In the genomic region with DNA sequence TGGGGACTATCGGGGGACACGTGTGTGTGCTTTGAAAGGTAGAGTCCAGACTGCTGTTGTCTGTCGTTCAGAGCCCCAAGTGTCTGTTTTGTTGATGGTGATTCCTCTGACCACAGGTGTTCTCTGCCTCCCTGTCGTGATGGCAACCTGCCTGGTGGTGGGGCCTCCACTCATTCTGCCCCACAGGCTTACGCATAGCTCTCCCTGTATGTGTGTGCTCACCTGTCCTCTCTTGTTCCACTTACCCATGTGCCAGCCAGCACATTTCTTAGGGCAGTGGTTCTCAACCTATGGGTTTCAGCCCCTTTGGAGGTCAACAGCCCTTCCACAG, we compare ENCODE assay signal across 21 mouse cellular contexts. TPM values are rescaled to one million over a fixed set of nuclear protein-coding genes. Genes with fewer than 3 reads are reported as not detected.
"Had no signal": no experiment of that assay in that cellular context is flagged by ENCODE, and none has a peak within 500 bp of the region (broad histone marks: within the 10 kb centered on the region; RNA-seq: fewer than 3 reads in every experiment).

No protein-coding gene starts in this region.

- DNase-seq: kidney, adult 11 months; kidney, adult 8-10 months; kidney, postnatal 10 days; kidney, postnatal 36 days; layer of hippocampus, adult 9-11 months; liver, embryonic 13.5 days; lung, embryonic 14.5 days; lung, postnatal 14 days; right cerebral cortex, adult 18-20 months; right cerebral cortex, postnatal 14 days; right cerebral cortex, postnatal 4 days; thymus, adult 2 months; thymus, postnatal 14 days; thymus, postnatal 4 days had no signal

- H3K9me3 ChIP-seq: kidney, embryonic 15.5 days; liver, embryonic 13.5 days; neural tube, embryonic 12.5 days; neural tube, embryonic 15.5 days had no signal

- H3K4me1 ChIP-seq: neural tube, embryonic 15.5 days had no signal

- H3K9ac ChIP-seq: kidney, embryonic 15.5 days; liver, embryonic 13.5 days; lung, embryonic 14.5 days; neural tube, embryonic 12.5 days; neural tube, embryonic 15.5 days had no signal

- H3K27me3 ChIP-seq: kidney, embryonic 15.5 days; liver, embryonic 13.5 days; neural tube, embryonic 12.5 days; neural tube, embryonic 15.5 days had no signal

- H3K4me2 ChIP-seq: kidney, embryonic 15.5 days; liver, embryonic 13.5 days; lung, embryonic 14.5 days; neural tube, embryonic 12.5 days; neural tube, embryonic 15.5 days had no signal

- H3K4me3 ChIP-seq: kidney, embryonic 15.5 days; liver, embryonic 13.5 days; neural tube, embryonic 12.5 days; neural tube, embryonic 15.5 days had no signal

- H3K27ac ChIP-seq: kidney, embryonic 15.5 days; liver, embryonic 13.5 days; macrophage; neural tube, embryonic 12.5 days; neural tube, embryonic 15.5 days; stomach, postnatal 0 days had no signal

RNA-seq across cellular contexts. Expression of a gene that starts 38.5 kb away (rescaled TPM):
- total RNA-seq: liver, adult 2 months had no signal
- polyA plus RNA-seq: liver, adult 2 months; liver, embryonic 16.5 days; lung, embryonic 14.5 days; macrophage had no signal
